Mouse (Mus musculus): Measurements from ENCODE around the gene Grk5. TPM values are rescaled to one million over a fixed set of nuclear protein-coding genes. Genes with fewer than 3 reads are reported as not detected.
A peak's percentile ranks its signal among the peaks of the same experiment; 100 is the strongest.

The Grk5 gene
- polyA plus RNA-seq, 1 experiment from 2014 or later = 1.9 TPM

DNA sequence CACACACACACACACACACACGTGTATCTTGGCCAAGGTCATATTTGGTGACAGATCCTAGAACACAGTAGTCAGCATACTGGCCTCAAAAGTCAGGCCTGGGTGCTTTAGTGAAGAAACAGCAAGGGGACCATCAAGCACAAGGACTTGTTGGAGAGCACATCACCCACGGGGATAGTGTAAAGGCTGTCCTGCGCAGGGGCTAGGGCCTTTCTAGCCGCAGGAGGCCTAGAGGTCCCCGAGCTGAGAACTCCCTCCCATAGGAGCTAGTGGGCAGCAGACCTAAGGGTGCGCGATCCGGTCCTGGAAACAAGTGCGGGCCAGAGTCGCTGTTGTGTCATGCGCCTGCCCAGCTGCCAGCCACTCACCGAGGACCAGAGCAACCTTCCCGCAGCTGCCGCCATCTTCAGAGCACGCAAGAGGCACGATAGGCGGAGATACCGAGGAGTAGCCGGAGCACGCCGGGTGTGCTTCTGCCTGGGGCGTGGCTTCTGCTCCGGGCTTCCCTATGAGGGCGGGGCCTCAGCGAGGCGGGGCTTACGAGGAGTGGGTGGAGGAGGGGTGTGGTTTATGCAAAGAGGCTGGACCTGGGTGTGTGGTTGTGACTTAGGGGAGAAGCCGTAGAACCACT is 15.4 kb upstream of the Grk5 start, which contains the start of gene Prdx3:
Prdx3 (minus strand) TSS at position 493 of the 631 bp plus-strand sequence.
- H3K27ac ChIP-seq (ENCODE audit: low read depth, low read length) = peak within 1 kb of the TSS; percentile 81
- peak within 1 kb of the TSS; percentile 78 for H3K9ac ChIP-seq (ENCODE audit: low read depth, low read length)
- ATAC-seq = peak; percentile 99
- H3K9me3 ChIP-seq (ENCODE audit: control insufficient read depth, low read length) = no peaks in the 10 kb centered on the region
- peak within 1 kb of the TSS; percentile 70 for H3K4me2 ChIP-seq (ENCODE audit: low read length)
- peak within 1 kb of the TSS; percentile 67 for H3K4me3 ChIP-seq (ENCODE audit: low read length)
- no peaks in the 10 kb centered on the region for H3K27me3 ChIP-seq (replicated peaks; ENCODE audit: control insufficient read depth, insufficient read depth, low read length)
- peaks cover 8% of the 10 kb centered on the region for H3K4me1 ChIP-seq (ENCODE audit: control insufficient read depth, insufficient read depth, low read depth, low read length)
- 0% methylated on average over 28 of the region's 28 CpGs for WGBS
- H3K36me3 ChIP-seq (ENCODE audit: control insufficient read depth, insufficient read depth, low read length) = no peaks in the 10 kb centered on the region; the same call in 1 of the 2 replicates

GRCm38 (mm10) chr19:60883129-60883528 is 6.4 kb upstream of the Grk5 start:
- WGBS = 8% methylated on average over 3 of the region's 3 CpGs

DNA sequence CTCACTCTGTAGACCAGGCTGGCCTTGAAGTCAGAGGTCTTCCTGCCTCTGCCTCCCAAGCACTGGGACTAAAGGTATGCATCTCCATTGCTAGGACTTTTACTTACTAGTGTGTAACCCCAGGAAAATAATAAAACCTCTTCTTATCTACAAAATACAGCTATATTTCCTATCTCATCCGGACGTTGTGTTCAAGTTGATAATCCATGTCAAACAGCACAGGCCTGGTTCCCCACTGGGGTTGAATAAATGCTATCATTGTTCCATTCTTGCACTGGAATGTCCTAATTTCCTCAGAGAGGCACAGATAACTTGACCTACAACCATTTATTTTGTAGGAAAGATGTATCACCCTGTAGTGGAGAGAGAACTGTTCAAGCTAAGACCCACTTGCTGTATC is 1.9 kb upstream of the Grk5 start:
- Histone ChIP-seq H3K27me3 (replicated peaks; ENCODE audit: control insufficient read depth, insufficient read depth, low read length) (no peaks in the 10 kb centered on the region), H3K9ac (ENCODE audit: low read depth, low read length) (no peak overlapping the region), H3K9me3 (ENCODE audit: control insufficient read depth, low read length) (no peaks in the 10 kb centered on the region), H3K27ac (ENCODE audit: low read depth, low read length) (no peak overlapping the region), H3K36me3 (ENCODE audit: control insufficient read depth, insufficient read depth, low read length) (no peaks in the 10 kb centered on the region), H3K4me3 (ENCODE audit: low read length) (no peak overlapping the region), H3K4me1 (ENCODE audit: control insufficient read depth, insufficient read depth, low read depth, low read length) (peaks cover 17% of the 10 kb centered on the region), H3K4me2 (ENCODE audit: low read length) (no peak overlapping the region)
- 82% methylated on average over 2 of the region's 2 CpGs for WGBS
- no peak for ATAC-seq

More at GRCm38 (mm10) chr19:60883129-60883528, 6.4 kb upstream of the Grk5 start:
- Histone ChIP-seq H3K4me3 (ENCODE audit: low read length) (no peak overlapping the region), H3K9ac (ENCODE audit: low read depth, low read length) (no peak overlapping the region), H3K9me3 (ENCODE audit: control insufficient read depth, low read length) (no peaks in the 10 kb centered on the region), H3K27me3 (replicated peaks; ENCODE audit: control insufficient read depth, insufficient read depth, low read length) (no peaks in the 10 kb centered on the region), H3K4me2 (ENCODE audit: low read length) (no peak overlapping the region), H3K36me3 (ENCODE audit: control insufficient read depth, insufficient read depth, low read length) (no peaks in the 10 kb centered on the region), H3K4me1 (ENCODE audit: control insufficient read depth, insufficient read depth, low read depth, low read length) (no peaks in the 10 kb centered on the region), H3K27ac (ENCODE audit: low read depth, low read length) (no peak overlapping the region)
- ATAC-seq = peak; percentile 70; the same call in 1 of the 2 replicates

DNA sequence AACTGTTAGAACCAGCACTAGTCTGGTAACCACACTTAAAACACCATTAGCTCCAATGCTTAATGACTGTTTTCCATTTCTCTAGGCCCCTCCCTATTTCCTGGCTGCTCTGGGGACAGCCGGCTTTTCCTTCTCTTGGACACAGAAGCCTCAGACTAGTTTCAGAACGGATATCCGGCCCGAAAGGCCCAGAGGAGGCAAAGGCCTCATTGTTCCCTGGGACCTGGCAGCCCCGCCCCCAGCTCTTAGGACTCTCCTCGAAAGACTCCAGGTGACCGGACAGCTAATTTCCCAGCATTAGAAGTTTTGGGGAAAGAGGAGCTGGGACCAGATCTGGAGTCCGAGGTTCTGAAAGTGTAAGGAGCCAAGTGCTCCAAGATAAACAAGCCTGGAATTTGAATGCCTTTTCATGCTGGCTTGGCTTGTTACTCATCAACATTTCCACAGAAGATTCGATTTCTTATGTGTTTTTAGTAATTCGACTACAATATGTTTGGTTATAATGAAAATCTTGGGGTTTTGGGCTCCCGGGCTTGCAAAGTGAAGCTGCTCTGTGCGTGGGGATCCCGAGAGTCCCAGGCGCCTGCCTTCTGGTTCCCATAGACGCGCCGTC is 342 bp upstream of the Grk5 start:
- Histone ChIP-seq H3K36me3 (ENCODE audit: control insufficient read depth, insufficient read depth, low read length) (no peaks in the 10 kb centered on the region), H3K4me2 (ENCODE audit: low read length) (peak overlapping the region; percentile 62), H3K4me1 (ENCODE audit: control insufficient read depth, insufficient read depth, low read depth, low read length) (peaks cover 17% of the 10 kb centered on the region), H3K9me3 (ENCODE audit: control insufficient read depth, low read length) (no peaks in the 10 kb centered on the region), H3K9ac (ENCODE audit: low read depth, low read length) (peak overlapping the region; percentile 87), H3K27ac (ENCODE audit: low read depth, low read length) (peak overlapping the region; percentile 94), H3K4me3 (ENCODE audit: low read length) (peak overlapping the region; percentile 84), H3K27me3 (replicated peaks; ENCODE audit: control insufficient read depth, insufficient read depth, low read length) (no peaks in the 10 kb centered on the region)
- 5% methylated on average over 17 of the region's 17 CpGs for WGBS
- 0 out of 2 replicates have a peak, but pooled peaks have one; percentile 6 for ATAC-seq

- peak; percentile 80 for ATAC-seq
- Histone ChIP-seq H3K9me3 (ENCODE audit: control insufficient read depth, low read length) (no peaks in the 10 kb centered on the region), H3K9ac (ENCODE audit: low read depth, low read length) (peak overlapping the region; percentile 87), H3K27me3 (replicated peaks; ENCODE audit: control insufficient read depth, insufficient read depth, low read length) (no peaks in the 10 kb centered on the region), H3K27ac (ENCODE audit: low read depth, low read length) (peak overlapping the region; percentile 94), H3K4me3 (ENCODE audit: low read length) (peak overlapping the region; percentile 84), H3K4me2 (ENCODE audit: low read length) (peak overlapping the region; percentile 62), H3K36me3 (ENCODE audit: control insufficient read depth, insufficient read depth, low read length) (no peaks in the 10 kb centered on the region), H3K4me1 (ENCODE audit: control insufficient read depth, insufficient read depth, low read depth, low read length) (peaks cover 17% of the 10 kb centered on the region)
- WGBS = under 1% methylated on average over 39 of the region's 41 CpGs
Measured at GRCm38 (mm10) chr19:60890391-60891122, 1.0 kb downstream of the Grk5 start.

DNA sequence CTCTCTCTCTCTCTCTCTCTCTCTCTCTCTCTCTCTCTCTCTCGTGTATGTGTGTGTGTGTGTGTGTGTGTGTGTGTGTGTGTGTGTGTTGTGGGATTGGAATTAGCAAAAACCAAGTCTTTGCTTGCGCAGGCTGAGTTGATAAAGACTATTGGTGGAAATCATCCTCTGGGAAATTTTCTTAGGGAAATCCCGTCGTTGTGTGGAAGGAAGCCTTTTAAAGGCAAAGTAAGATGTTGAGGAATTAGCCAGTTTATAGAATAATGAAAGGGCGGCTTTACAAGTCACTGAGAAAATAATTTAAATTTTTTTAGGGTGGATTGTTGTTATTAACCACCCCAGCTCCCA is 1.5 kb downstream of the Grk5 start:
- H3K9ac ChIP-seq (ENCODE audit: low read depth, low read length) = peak overlapping the region; percentile 35; the same call in 1 of the 2 replicates
- H3K9me3 ChIP-seq (ENCODE audit: control insufficient read depth, low read length) = no peaks in the 10 kb centered on the region
- peaks cover 17% of the 10 kb centered on the region for H3K4me1 ChIP-seq (ENCODE audit: control insufficient read depth, insufficient read depth, low read depth, low read length)
- no peaks in the 10 kb centered on the region for H3K27me3 ChIP-seq (replicated peaks; ENCODE audit: control insufficient read depth, insufficient read depth, low read length)
- H3K4me2 ChIP-seq (ENCODE audit: low read length) = peak overlapping the region; percentile 62
- WGBS = 7% methylated on average over 5 of the region's 5 CpGs
- peak overlapping the region; percentile 84 for H3K4me3 ChIP-seq (ENCODE audit: low read length)
- ATAC-seq = no peak
- no peaks in the 10 kb centered on the region for H3K36me3 ChIP-seq (ENCODE audit: control insufficient read depth, insufficient read depth, low read length)
- no peak overlapping the region for H3K27ac ChIP-seq (ENCODE audit: low read depth, low read length)

- WGBS = 33% methylated on average over 1 of the region's 1 CpGs
- ATAC-seq = no peak
- no peak overlapping the region for H3K9ac ChIP-seq (ENCODE audit: low read depth, low read length)
- no peak overlapping the region for H3K4me3 ChIP-seq (ENCODE audit: low read length)
- no peaks in the 10 kb centered on the region for H3K36me3 ChIP-seq (ENCODE audit: control insufficient read depth, insufficient read depth, low read length)
- no peaks in the 10 kb centered on the region for H3K27me3 ChIP-seq (replicated peaks; ENCODE audit: control insufficient read depth, insufficient read depth, low read length)
- H3K27ac ChIP-seq (ENCODE audit: low read depth, low read length) = no peak overlapping the region
- H3K4me2 ChIP-seq (ENCODE audit: low read length) = peak overlapping the region; percentile 62
- H3K4me1 ChIP-seq (ENCODE audit: control insufficient read depth, insufficient read depth, low read depth, low read length) = peaks cover 17% of the 10 kb centered on the region
- no peaks in the 10 kb centered on the region for H3K9me3 ChIP-seq (ENCODE audit: control insufficient read depth, low read length)
Measured at GRCm38 (mm10) chr19:60891934-60892547, 2.5 kb downstream of the Grk5 start.

GRCm38 (mm10) chr19:60895251-60895880 is 5.8 kb downstream of the Grk5 start:
- H3K27me3 ChIP-seq (replicated peaks; ENCODE audit: control insufficient read depth, insufficient read depth, low read length) = no peaks in the 10 kb centered on the region
- ATAC-seq = no peak
- H3K4me1 ChIP-seq (ENCODE audit: control insufficient read depth, insufficient read depth, low read depth, low read length) = peaks cover 11% of the 10 kb centered on the region
- H3K9me3 ChIP-seq (ENCODE audit: control insufficient read depth, low read length) = no peaks in the 10 kb centered on the region
- H3K27ac ChIP-seq (ENCODE audit: low read depth, low read length) = no peak overlapping the region
- no peak overlapping the region for H3K4me3 ChIP-seq (ENCODE audit: low read length)
- no peaks in the 10 kb centered on the region for H3K36me3 ChIP-seq (ENCODE audit: control insufficient read depth, insufficient read depth, low read length)
- no peak overlapping the region for H3K9ac ChIP-seq (ENCODE audit: low read depth, low read length)
- WGBS = 37% methylated on average over 3 of the region's 3 CpGs
- H3K4me2 ChIP-seq (ENCODE audit: low read length) = no peak overlapping the region

Data from hindbrain, embryonic 16.5 days (tissue).